Mouse (Mus musculus) lung, embryonic 16.5 days (tissue): ENCODE results near the gene Gm15155. TPM values are rescaled to one million over a fixed set of nuclear protein-coding genes. Genes with fewer than 3 reads are reported as not detected.
"Not testable (repeated sequence)": the region's sequence is repeated elsewhere in the genome, so short reads cannot be mapped to it uniquely, and the experiment has no call there.

Source experiments
- ATAC-seq: fragments of 200-750 bp; cut with Nextera tagmentation; 2 replicates; pipeline ENCODE4 v1.8.0; 2017; ENCODE audit warnings: low read depth, mild to moderate bottlenecking, moderate library complexity
- H3K27ac ChIP-seq: fragments of 300-500 bp; sonication (generic); 2 replicates; pipeline ENCODE4 v1.5.1; 2014; ENCODE audit warnings: mild to moderate bottlenecking, control low read depth, low read length
- H3K27me3 ChIP-seq: fragments of 300-500 bp; sonication (generic); 2 replicates; pipeline ENCODE4 v1.6.1; 2014; ENCODE audit warnings: low read depth, low read length, mixed read lengths; ENCODE audit not compliant: control insufficient read depth, insufficient read depth
- H3K36me3 ChIP-seq: fragments of 300-500 bp; sonication (generic); 2 replicates; pipeline ENCODE4 v1.6.1; 2014; ENCODE audit warnings: low read length; ENCODE audit not compliant: control insufficient read depth, insufficient read depth
- H3K4me1 ChIP-seq: fragments of 300-500 bp; sonication (generic); replicated peaks from 2 replicates; pipeline ENCODE4 v1.6.1; 2014; ENCODE audit warnings: low read length, mixed read lengths; ENCODE audit not compliant: control insufficient read depth, insufficient read depth
- H3K4me2 ChIP-seq: fragments of 300-500 bp; sonication (generic); 2 replicates; pipeline ENCODE4 v1.6.1; 2014; ENCODE audit warnings: low read depth, low read length, control low read depth
- H3K4me3 ChIP-seq: fragments of 300-500 bp; sonication (generic); 2 replicates; pipeline ENCODE4 v1.5.1; 2014; ENCODE audit warnings: mild to moderate bottlenecking, low read length, control low read depth
- H3K9ac ChIP-seq: fragments of 300-500 bp; sonication (generic); 2 replicates; pipeline ENCODE4 v1.6.1; 2014; ENCODE audit warnings: low read length, control low read depth
- H3K9me3 ChIP-seq: fragments of 300-500 bp; sonication (generic); 2 replicates; pipeline ENCODE4 v1.6.1; 2016; ENCODE audit warnings: low read length; ENCODE audit not compliant: control insufficient read depth
- WGBS: fragments of 180-500 bp; shearing (Covaris S2); extraction: QIAGEN DNeasy Blood & Tissue Kit; methylation state at CpG from one replicate; pipeline ENCODE4 v1.1.7; 2014; 5-methylcytosine and 5-hydroxymethylcytosine counted together
- polyA plus RNA-seq: library from polyadenylated mRNA; unstranded; fragments of >200 nt; fragmentation: Nextera tagmentation; extraction: Ambion mirVana; gene quantifications from 2 replicates; pipeline ENCODE4 v1.2.1, GENCODE M21; 2015

The Gm15155 gene
- polyA plus RNA-seq, 1 experiment from 2014 or later, result not detected

DNA sequence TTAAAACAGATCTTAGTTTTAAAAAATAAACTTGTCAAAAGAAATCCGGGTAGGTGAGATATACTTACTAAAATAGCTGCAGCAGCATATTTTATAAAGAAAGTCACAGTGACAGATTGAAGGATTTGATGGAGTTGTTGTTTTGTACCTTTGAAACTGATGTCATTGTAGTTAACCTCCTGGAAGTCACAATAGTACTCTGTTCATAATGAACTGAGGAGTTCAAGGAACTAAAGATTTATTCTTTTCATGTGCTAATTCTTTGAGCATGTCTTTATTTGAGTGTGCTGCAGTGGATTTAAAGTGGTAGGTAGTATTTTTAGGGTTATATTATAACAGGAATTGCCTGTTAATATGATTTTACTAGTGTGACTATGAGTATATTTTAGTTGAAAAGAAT lies 263.6 kb downstream of the Gm15155 start:
- Histone ChIP-seq H3K36me3 (no peaks in the 10 kb centered on the region), H3K9ac (no peak overlapping the region), H3K4me3 (no peak overlapping the region), H3K9me3 (no peaks in the 10 kb centered on the region), H3K4me2 (no peak overlapping the region), H3K4me1 (no peaks in the 10 kb centered on the region), H3K27me3 (no peaks in the 10 kb centered on the region), H3K27ac (no peak overlapping the region)
- WGBS, result 79% methylated on average over 1 of the region's 1 CpGs
- no peak for ATAC-seq

- no peaks in the 10 kb centered on the region for H3K27me3 ChIP-seq
- H3K36me3 ChIP-seq, result no peaks in the 10 kb centered on the region
- H3K9me3 ChIP-seq, result no peaks in the 10 kb centered on the region
- no peak for ATAC-seq
- no peaks in the 10 kb centered on the region for H3K4me1 ChIP-seq
- no peak overlapping the region for H3K4me3 ChIP-seq
- H3K9ac ChIP-seq, result no peak overlapping the region
- 62% methylated on average over 1 of the region's 1 CpGs for WGBS
- H3K4me2 ChIP-seq, result no peak overlapping the region
- no peak overlapping the region for H3K27ac ChIP-seq
Measured at GRCm38 (mm10) chrX:155900040-155900439, 275.5 kb downstream of the Gm15155 start.

DNA sequence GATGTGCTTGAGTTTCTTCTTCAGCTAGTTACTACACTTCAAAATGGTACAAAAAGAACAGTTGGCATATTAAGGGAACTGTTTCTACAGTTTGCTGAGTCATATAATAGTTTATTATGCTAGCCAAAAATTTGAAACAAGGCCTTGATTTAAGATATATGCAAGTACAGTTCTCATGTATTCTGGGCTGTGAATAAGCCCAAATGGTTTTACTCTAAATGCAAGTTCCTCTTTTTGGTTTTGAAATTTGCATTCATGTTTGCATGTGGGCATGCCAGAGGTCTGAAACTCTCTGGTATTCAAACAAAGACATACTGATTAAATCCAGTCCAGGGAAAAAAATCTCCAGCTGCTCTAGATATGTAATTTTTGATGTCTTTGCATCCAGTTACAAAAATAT lies 277.2 kb downstream of the Gm15155 start:
- Histone ChIP-seq H3K4me3 (no peak overlapping the region), H3K4me1 (no peaks in the 10 kb centered on the region), H3K9ac (no peak overlapping the region), H3K9me3 (no peaks in the 10 kb centered on the region), H3K36me3 (no peaks in the 10 kb centered on the region), H3K27ac (no peak overlapping the region), H3K27me3 (no peaks in the 10 kb centered on the region), H3K4me2 (no peak overlapping the region)
- ATAC-seq, result no peak

- Histone ChIP-seq H3K27ac (no peak overlapping the region), H3K4me2 (no peak overlapping the region), H3K4me3 (no peak overlapping the region), H3K36me3 (no peaks in the 10 kb centered on the region), H3K9ac (no peak overlapping the region), H3K27me3 (no peaks in the 10 kb centered on the region), H3K4me1 (no peaks in the 10 kb centered on the region), H3K9me3 (no peaks in the 10 kb centered on the region)
- ATAC-seq, result no peak
- 25% methylated on average over 1 of the region's 1 CpGs for WGBS
Measured at GRCm38 (mm10) chrX:155903108-155903507, 278.6 kb downstream of the Gm15155 start.

GRCm38 (mm10) chrX:156009756-156010155 lies 385.2 kb downstream of the Gm15155 start:
- Histone ChIP-seq H3K4me2 (no peak overlapping the region), H3K36me3 (no peaks in the 10 kb centered on the region), H3K4me1 (no peaks in the 10 kb centered on the region), H3K9me3 (no peaks in the 10 kb centered on the region), H3K4me3 (no peak overlapping the region), H3K9ac (no peak overlapping the region), H3K27ac (no peak overlapping the region), H3K27me3 (no peaks in the 10 kb centered on the region)
- ATAC-seq, result no peak
- 71% methylated on average over 1 of the region's 1 CpGs for WGBS

DNA sequence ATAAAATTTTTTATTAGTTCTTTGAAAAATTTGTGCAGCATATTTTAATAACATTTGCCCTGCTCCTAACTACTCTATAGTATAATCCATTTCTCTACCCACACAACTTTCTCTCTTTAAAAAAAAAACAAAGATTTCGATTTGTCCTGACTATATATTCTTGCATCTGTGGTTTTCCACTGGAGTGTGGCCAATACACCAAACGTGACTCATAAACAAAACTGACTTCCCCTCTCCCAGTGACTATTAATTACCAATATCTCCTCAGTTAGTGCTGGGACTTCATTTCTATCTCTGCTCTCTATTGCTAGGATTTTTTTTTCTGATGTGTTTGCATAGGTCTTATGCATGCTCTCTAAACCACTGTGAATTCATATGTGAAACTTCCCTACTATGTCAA lies 531.2 kb downstream of the Gm15155 start:
- no peak for ATAC-seq
- Histone ChIP-seq H3K9me3 (no peaks in the 10 kb centered on the region), H3K27me3 (no peaks in the 10 kb centered on the region), H3K36me3 (no peaks in the 10 kb centered on the region), H3K4me2 (no peak overlapping the region), H3K27ac (no peak overlapping the region), H3K4me1 (no peaks in the 10 kb centered on the region), H3K9ac (no peak overlapping the region), H3K4me3 (no peak overlapping the region)
- 38% methylated on average over 2 of the region's 2 CpGs for WGBS

DNA sequence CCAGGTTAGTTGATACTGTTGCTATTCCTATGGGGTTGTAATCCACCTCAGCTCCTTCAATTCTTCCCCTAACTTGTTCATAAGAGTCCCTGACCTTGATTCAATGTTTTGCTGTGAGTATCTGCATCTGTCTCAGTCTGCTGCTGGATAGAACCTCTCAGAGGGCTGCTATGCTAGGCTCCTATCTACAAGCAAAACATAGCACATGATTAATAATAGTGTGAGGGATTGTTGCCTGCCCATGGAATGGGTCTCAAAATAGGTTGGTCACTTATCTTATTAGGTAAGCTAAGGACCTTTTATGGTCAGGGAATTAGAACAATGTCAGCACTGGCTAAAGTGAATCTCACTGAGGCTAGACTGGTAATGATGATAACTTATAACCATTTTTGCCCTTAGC lies 547.0 kb downstream of the Gm15155 start:
- Histone ChIP-seq H3K27ac (no peak overlapping the region), H3K9ac (no peak overlapping the region)
- ATAC-seq, result no peak

GRCm38 (mm10) chrX:156303806-156304205 lies 679.3 kb downstream of the Gm15155 start:
- not testable (repeated sequence) for H3K4me1 ChIP-seq, H3K4me3 ChIP-seq, H3K27ac ChIP-seq, H3K4me2 ChIP-seq, H3K27me3 ChIP-seq, ATAC-seq, H3K36me3 ChIP-seq, H3K9ac ChIP-seq, H3K9me3 ChIP-seq

More for the DNA sequence above, 547.0 kb downstream of the Gm15155 start:
- Histone ChIP-seq H3K4me3 (no peak overlapping the region), H3K36me3 (no peaks in the 10 kb centered on the region), H3K4me1 (no peaks in the 10 kb centered on the region), H3K9me3 (no peaks in the 10 kb centered on the region), H3K4me2 (no peak overlapping the region), H3K27me3 (no peaks in the 10 kb centered on the region)

Other genes with a start within 250 kb of the Gm15155 start
- 0.23 and 0.26 TPM in 2 replicates for gene Ptchd1, start 927 bp upstream of the Gm15155 start, polyA plus RNA-seq